Mouse (Mus musculus): ENCODE results near the gene Senp5. TPM values are rescaled to one million over a fixed set of nuclear protein-coding genes. Genes with fewer than 3 reads are reported as not detected.

The Senp5 gene
- total RNA-seq, 2 experiments from 2014 or later, result 10.8 to 11.9 TPM

Small RNAs within 50 kb of the gene (microRNA-seq; reads per million reads assigned to microRNA genes)
- not detected for gene Gm26269

Other genes with a start within 250 kb of the Senp5 start
- not detected for gene Meltf, start 124.5 kb downstream of the Senp5 start, total RNA-seq (2021)
- gene Pigz, start 69.4 kb downstream of the Senp5 start, total RNA-seq (2021), result 1 to 10 TPM in 1 of 2 experiments, under 1 TPM in 1; 0.33 to 1.2 TPM
- gene 0610012G03Rik, start 54.8 kb downstream of the Senp5 start, total RNA-seq (2021), result 10 to 100 TPM; 52.7 to 56.6 TPM
- gene Ncbp2, start 54.8 kb downstream of the Senp5 start, total RNA-seq (2021), result 10 to 100 TPM; 12.4 to 13.6 TPM
- 10 to 100 TPM; 12.3 to 15.7 TPM for gene Pak2, start 76.1 kb upstream of the Senp5 start, total RNA-seq (2021)
- gene Pigx, start 96.5 kb upstream of the Senp5 start, total RNA-seq (2021), result 10 to 100 TPM; 10.5 to 12.7 TPM
- gene Cep19, start 96.5 kb upstream of the Senp5 start, total RNA-seq (2021), result 10 to 100 TPM in 1 of 2 experiments, 1 to 10 TPM in 1; 9.3 to 10.9 TPM
- 1 to 10 TPM; 1.3 to 2.1 TPM for gene Nrros, start 162.3 kb upstream of the Senp5 start, total RNA-seq (2021)
- gene Bex6, start 176.5 kb upstream of the Senp5 start, total RNA-seq (2021), result not detected
- gene Fbxo45, start 243.9 kb upstream of the Senp5 start, total RNA-seq (2021), result 10 to 100 TPM; 16.1 to 16.7 TPM
- 1 to 10 TPM; 5.2 to 7.4 TPM for gene Wdr53, start 243.9 kb upstream of the Senp5 start, total RNA-seq (2021)

Measured in gastrocnemius, adult 18-20 months (tissue).